Mouse (Mus musculus): Measurements from ENCODE around the gene Plod3. TPM values are rescaled to one million over a fixed set of nuclear protein-coding genes. Genes with fewer than 3 reads are reported as not detected.

Gene Plod3
- total and polyA plus RNA-seq, 2 experiments from 2014 or later = 25.2 to 63.5 TPM

DNA sequence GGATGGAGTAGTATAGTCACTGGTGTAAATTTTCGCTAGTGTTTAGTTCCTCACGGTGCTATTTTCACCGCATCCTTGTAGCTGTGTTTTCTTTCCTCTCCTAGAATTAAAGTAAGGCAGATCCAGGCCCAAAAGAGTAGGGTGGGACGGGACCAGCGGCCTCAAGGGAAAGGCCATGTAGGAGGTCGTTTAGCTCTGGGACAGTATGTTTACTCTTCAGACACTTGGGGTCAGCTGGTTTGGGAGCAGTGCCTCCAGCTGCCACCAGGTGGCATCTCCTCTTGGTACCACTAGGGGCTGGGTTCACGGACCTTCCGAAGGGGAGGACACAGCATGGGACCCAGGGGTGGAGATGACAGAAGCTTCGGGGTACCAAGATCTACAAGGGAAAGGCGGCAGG is 24.3 kb upstream of the Plod3 start:
- H3K9me3 ChIP-seq (ENCODE audit: low read length) = no peaks in the 10 kb centered on the region
- peak overlapping the region; percentile 67 for H3K4me3 ChIP-seq (ENCODE audit: low read length)
- H3K36me3 ChIP-seq (ENCODE audit: insufficient read depth, low read length) = peaks cover 27% of the 10 kb centered on the region
- peak overlapping the region; percentile 96 for H3K27ac ChIP-seq
- H3K4me1 ChIP-seq (ENCODE audit: insufficient read depth, low read length) = peaks cover 7% of the 10 kb centered on the region; the same call in 1 of the 2 replicates
- WGBS = 0% methylated on average over 10 of the region's 10 CpGs
- H3K9ac ChIP-seq (replicated peaks; ENCODE audit: low read length) = peak overlapping the region; percentile 72
- peak overlapping the region; percentile 91 for H3K4me2 ChIP-seq (ENCODE audit: low read depth, low read length)
- TF ChIP-seq CTCF (IDR thresholded peaks at IDR 0.05; ENCODE audit: low read depth) = peak; percentile 96
- no peaks in the 10 kb centered on the region for H3K27me3 ChIP-seq (ENCODE audit: insufficient read depth, low read length)
- peak; percentile 87 for DNase-seq (ENCODE audit: low spot score)
- ATAC-seq = peak; percentile 72

DNA sequence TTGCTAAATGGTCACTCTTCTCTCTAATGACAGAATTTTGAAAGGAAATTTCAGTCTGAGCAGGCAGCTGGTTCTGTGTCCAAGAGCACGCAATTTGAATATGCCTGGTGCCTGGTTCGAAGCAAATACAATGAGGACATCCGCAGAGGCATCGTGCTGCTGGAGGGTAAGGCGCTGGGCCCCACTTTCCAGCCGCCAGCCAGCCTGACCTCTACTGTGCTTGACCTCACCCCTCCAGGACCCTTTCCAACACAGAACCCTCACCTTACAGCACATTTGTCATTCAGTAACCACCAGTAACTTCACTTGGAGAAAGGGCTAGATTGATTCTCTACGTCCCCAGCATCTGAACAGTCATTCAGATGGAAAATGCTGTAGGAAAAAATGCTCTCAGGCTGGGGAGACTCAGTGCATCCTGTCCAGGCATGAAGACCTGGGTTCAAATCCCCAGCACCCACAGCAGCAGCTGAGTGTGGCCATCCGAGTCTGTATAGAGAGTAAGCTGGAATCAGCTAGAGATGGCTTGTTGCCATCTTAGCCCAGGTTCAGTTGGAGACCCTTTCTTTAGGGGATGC is 23.8 kb upstream of the Plod3 start:
- 64% methylated on average over 8 of the region's 8 CpGs for WGBS
- Histone ChIP-seq H3K9ac (replicated peaks; ENCODE audit: low read length) (peak overlapping the region; percentile 72), H3K27ac (peak overlapping the region; percentile 96), H3K9me3 (ENCODE audit: low read length) (no peaks in the 10 kb centered on the region), H3K4me1 (ENCODE audit: insufficient read depth, low read length) (peaks cover 7% of the 10 kb centered on the region; the same call in 1 of the 2 replicates), H3K4me3 (ENCODE audit: low read length) (peak overlapping the region; percentile 67), H3K4me2 (ENCODE audit: low read depth, low read length) (peak overlapping the region; percentile 91), H3K27me3 (ENCODE audit: insufficient read depth, low read length) (no peaks in the 10 kb centered on the region), H3K36me3 (ENCODE audit: insufficient read depth, low read length) (peaks cover 27% of the 10 kb centered on the region)
- ATAC-seq (no peak), DNase-seq (ENCODE audit: low spot score) (no peak)
- TF ChIP-seq CTCF (IDR thresholded peaks at IDR 0.05; ENCODE audit: low read depth) = no peak

DNA sequence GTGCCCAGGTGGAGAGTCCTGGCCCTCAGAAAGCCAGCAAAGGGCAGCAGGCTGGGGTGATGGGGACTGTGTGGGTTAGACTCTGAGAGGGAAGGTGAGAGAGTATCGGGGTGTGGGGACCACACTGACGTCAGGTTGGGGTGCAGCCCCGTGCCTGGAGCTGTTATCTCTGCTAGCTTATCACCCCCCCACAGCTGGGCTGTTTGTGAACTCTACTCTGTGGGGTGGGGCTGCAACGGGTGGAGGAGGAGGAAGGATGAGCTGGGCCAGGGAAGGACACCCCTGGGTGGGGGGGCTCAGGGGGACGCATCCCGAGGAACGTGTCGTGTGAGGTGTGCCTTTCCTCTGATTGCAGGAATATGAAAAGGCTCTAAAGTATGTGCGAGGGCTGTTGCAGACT is 21.6 kb upstream of the Plod3 start:
- no peak overlapping the region for H3K4me2 ChIP-seq (ENCODE audit: low read depth, low read length)
- no peaks in the 10 kb centered on the region for H3K27me3 ChIP-seq (ENCODE audit: insufficient read depth, low read length)
- WGBS = 94% methylated on average over 9 of the region's 9 CpGs
- H3K4me1 ChIP-seq (ENCODE audit: insufficient read depth, low read length) = peaks cover 7% of the 10 kb centered on the region; the same call in 1 of the 2 replicates
- H3K36me3 ChIP-seq (ENCODE audit: insufficient read depth, low read length) = peaks cover 27% of the 10 kb centered on the region
- ATAC-seq (no peak), DNase-seq (ENCODE audit: low spot score) (no peak)
- TF ChIP-seq CTCF (IDR thresholded peaks at IDR 0.05; ENCODE audit: low read depth) = no peak
- no peaks in the 10 kb centered on the region for H3K9me3 ChIP-seq (ENCODE audit: low read length)
- H3K27ac ChIP-seq = no peak overlapping the region
- no peak overlapping the region for H3K9ac ChIP-seq (replicated peaks; ENCODE audit: low read length)
- H3K4me3 ChIP-seq (ENCODE audit: low read length) = no peak overlapping the region

DNA sequence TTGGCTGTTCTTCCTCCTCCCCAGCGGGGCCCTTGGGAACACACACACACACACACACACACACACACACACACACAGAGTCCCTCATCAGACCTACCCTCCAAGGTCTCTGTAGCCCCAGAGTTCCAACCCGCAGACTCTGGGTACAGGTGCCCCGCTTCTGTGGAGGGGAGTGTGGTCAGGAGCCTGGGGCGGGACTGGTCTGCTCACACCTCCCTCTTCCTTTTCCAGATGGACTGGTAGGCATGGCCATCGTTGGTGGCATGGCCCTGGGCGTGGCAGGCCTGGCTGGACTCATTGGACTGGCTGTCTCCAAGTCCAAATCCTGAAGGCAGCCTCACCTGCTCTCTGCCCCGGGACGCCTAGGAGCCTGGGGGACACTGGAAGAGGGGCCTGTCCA is 21.1 kb upstream of the Plod3 start:
- DNase-seq (ENCODE audit: low spot score) = no peak

DNA sequence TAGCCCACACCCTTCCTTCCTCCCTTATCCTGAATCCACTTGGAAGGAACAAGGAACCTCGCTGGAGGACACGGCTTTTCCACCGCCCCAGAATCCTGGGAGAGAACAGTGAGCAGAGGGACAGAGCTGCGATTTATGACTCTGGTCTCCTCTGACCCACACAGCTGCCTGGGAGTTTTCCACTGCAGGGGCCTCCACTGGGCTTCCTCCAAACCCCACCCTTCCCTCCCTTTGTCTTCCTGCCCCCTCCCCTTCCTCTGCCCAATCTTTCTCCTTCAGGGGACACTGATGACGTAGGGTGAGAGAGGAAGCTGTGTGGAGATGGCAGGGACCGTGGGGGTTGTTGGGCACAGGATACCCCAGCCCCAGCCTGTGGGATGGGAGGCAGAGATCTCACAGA is 20.5 kb upstream of the Plod3 start, which contains the start of gene Cldn15:
Gene Cldn15, plus strand, starts transcription at position 286 of the 400 bp plus-strand sequence.
- WGBS = 68% methylated on average over 6 of the region's 6 CpGs
- H3K4me1 ChIP-seq (ENCODE audit: insufficient read depth, low read length) = peaks cover 7% of the 10 kb centered on the region; the same call in 1 of the 2 replicates
- H3K4me2 ChIP-seq (ENCODE audit: low read depth, low read length) = no peak within 1 kb of the TSS
- DNase-seq (ENCODE audit: low spot score) = no peak
- H3K27me3 ChIP-seq (ENCODE audit: insufficient read depth, low read length) = no peaks in the 10 kb centered on the region
- no peak within 1 kb of the TSS for H3K9ac ChIP-seq (replicated peaks; ENCODE audit: low read length)
- no peaks in the 10 kb centered on the region for H3K9me3 ChIP-seq (ENCODE audit: low read length)
- H3K36me3 ChIP-seq (ENCODE audit: insufficient read depth, low read length) = peaks cover 27% of the 10 kb centered on the region
- H3K4me3 ChIP-seq (ENCODE audit: low read length) = no peak within 1 kb of the TSS
- ATAC-seq = no peak
- H3K27ac ChIP-seq = no peak within 1 kb of the TSS
- no peak for TF ChIP-seq CTCF (IDR thresholded peaks at IDR 0.05; ENCODE audit: low read depth)

More for the DNA sequence above, 21.1 kb upstream of the Plod3 start:
- TF ChIP-seq CTCF (IDR thresholded peaks at IDR 0.05; ENCODE audit: low read depth) = no peak
- Histone ChIP-seq H3K9me3 (ENCODE audit: low read length) (no peaks in the 10 kb centered on the region), H3K36me3 (ENCODE audit: insufficient read depth, low read length) (peaks cover 27% of the 10 kb centered on the region), H3K27me3 (ENCODE audit: insufficient read depth, low read length) (no peaks in the 10 kb centered on the region), H3K9ac (replicated peaks; ENCODE audit: low read length) (no peak overlapping the region), H3K27ac (no peak overlapping the region), H3K4me1 (ENCODE audit: insufficient read depth, low read length) (peaks cover 7% of the 10 kb centered on the region; the same call in 1 of the 2 replicates), H3K4me2 (ENCODE audit: low read depth, low read length) (no peak overlapping the region), H3K4me3 (ENCODE audit: low read length) (no peak overlapping the region)
- WGBS = 95% methylated on average over 8 of the region's 8 CpGs
- ATAC-seq = no peak

DNA sequence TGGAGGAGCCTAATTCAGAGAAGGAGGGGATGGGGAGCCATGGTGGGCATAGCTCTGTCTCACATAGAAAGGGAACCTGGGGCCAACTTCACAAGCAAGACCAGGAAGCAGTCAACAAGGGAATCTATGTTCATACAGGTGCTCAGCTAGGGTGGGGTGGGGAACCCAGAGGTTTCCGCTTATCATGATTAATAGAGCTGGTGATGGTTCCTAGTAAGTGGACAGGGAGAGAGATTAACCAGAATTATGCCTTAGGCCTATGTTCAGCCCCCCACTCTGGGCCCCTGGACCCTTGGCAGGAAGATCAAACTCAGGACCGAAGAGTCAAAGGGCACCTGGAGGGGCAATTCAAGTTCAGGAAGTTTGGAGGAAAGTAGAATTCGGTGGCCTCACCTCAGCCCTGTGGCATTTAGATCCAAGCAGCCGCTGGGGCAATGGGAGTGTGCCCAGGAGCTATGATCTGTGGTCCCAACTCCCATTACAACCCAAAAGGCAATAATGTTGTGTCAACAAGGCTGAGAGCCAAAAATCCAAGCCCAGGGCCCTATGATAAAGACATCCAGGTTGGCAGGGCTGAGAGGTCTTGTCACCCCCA is 19.9 kb upstream of the Plod3 start:
- Histone ChIP-seq H3K9ac (replicated peaks; ENCODE audit: low read length) (no peak overlapping the region), H3K27ac (no peak overlapping the region), H3K36me3 (ENCODE audit: insufficient read depth, low read length) (peaks cover 27% of the 10 kb centered on the region), H3K4me2 (ENCODE audit: low read depth, low read length) (no peak overlapping the region), H3K4me3 (ENCODE audit: low read length) (no peak overlapping the region), H3K4me1 (ENCODE audit: insufficient read depth, low read length) (peaks cover 7% of the 10 kb centered on the region; the same call in 1 of the 2 replicates), H3K9me3 (ENCODE audit: low read length) (no peaks in the 10 kb centered on the region), H3K27me3 (ENCODE audit: insufficient read depth, low read length) (no peaks in the 10 kb centered on the region)
- TF ChIP-seq CTCF (IDR thresholded peaks at IDR 0.05; ENCODE audit: low read depth) = no peak
- 93% methylated on average over 4 of the region's 4 CpGs for whole genome bisulfite sequencing
- ATAC-seq (no peak), DNase-seq (ENCODE audit: low spot score) (no peak)

DNA sequence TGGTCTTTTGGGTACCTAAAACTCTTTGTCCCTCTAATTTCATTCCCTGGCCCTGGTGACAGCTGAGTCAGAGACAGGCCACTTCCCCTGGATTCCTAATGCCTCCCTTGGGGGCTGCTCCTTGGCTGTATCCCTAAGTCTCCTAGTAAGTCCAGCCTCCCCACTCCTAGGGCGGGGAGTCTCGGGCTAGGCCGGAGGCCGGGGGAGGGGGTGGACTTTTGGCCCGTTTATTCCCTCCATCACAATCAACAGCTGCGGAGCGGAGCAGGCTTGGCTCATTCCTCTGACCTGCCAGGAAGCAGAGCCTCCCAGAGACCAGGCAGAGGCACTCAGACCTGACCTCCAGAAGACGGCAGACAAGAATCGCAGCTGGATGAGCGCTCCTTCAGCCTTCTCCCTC is 19.2 kb upstream of the Plod3 start:
- no peak for ATAC-seq

More for the DNA sequence above, 19.2 kb upstream of the Plod3 start:
- TF ChIP-seq CTCF (IDR thresholded peaks at IDR 0.05; ENCODE audit: low read depth) = no peak
- Histone ChIP-seq H3K27ac (no peak overlapping the region), H3K4me1 (ENCODE audit: insufficient read depth, low read length) (peaks cover 7% of the 10 kb centered on the region; the same call in 1 of the 2 replicates), H3K9ac (replicated peaks; ENCODE audit: low read length) (no peak overlapping the region), H3K36me3 (ENCODE audit: insufficient read depth, low read length) (peaks cover 27% of the 10 kb centered on the region), H3K9me3 (ENCODE audit: low read length) (no peaks in the 10 kb centered on the region), H3K27me3 (ENCODE audit: insufficient read depth, low read length) (no peaks in the 10 kb centered on the region), H3K4me3 (ENCODE audit: low read length) (no peak overlapping the region), H3K4me2 (ENCODE audit: low read depth, low read length) (no peak overlapping the region)
- DNase-seq (ENCODE audit: low spot score) = no peak
- 69% methylated on average over 10 of the region's 10 CpGs for WGBS
